Mouse (Mus musculus): Measurements from ENCODE around the gene Tmem233.

Tmem233 gene

DNA sequence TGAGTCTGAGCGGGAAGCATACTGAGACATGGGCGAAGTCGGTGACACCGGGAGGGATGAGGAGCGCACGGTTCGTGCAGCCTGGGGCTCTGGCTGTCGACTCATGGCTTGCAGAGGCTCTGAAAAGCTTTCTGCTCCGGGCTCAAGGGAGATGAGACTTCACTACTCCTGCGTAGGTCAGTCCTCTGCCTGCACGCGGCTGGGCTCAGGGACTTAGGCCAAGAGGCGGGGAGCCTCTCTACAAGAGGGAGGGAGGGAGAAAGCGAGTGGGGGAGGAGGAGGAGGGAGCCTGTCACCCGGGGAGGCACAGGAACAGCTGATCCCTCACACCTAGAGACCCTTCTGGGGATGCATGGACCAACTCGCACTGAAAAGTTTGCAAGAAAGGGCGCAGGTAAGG, at the start of gene Tmem233:
Tmem233 (minus strand) TSS at position 164 of the 400 bp plus-strand sequence.
- no peak for DNase-seq

DNA sequence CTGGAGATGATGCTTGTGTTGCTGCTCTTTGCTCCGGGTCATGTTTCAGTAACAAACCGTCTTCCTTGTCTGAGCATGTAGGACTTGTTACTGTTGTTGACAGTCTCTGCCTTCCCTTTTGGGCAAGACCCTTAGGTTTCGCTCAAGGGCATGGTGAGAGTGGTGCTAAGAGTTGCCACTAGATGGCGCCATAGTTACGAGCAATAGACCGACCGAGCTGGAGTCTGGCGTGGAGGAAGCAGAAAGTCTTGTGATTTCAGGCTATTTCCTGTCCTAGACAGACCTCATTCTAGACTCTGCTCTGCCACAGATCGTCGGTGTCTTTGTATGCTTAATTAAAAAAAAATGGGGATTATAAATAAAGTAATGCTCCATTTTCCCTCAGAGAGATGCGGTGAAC, 40.3 kb upstream of the Tmem233 start:
- DNase-seq: peak; percentile 84

DNA sequence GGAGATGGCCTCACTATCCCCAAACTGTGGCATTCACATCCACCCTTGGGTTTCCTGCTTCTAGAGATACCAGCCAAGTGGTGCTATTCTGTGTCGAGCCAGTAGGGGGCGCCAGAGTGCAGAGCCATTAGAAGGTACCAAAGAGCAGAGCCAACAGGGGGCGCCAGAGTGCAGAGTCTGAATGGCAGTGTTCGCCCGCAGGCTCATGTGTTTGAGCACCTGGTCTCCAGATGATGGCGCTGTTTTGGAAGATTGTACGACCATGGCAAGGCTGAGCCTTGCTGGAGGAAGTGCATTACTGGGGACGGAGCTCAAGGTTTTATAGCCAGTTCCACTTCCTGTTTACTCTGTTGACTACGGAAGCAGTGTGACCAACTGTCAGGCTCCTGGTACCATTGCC, 33.5 kb upstream of the Tmem233 start:
- DNase-seq: peak; percentile 9

DNA sequence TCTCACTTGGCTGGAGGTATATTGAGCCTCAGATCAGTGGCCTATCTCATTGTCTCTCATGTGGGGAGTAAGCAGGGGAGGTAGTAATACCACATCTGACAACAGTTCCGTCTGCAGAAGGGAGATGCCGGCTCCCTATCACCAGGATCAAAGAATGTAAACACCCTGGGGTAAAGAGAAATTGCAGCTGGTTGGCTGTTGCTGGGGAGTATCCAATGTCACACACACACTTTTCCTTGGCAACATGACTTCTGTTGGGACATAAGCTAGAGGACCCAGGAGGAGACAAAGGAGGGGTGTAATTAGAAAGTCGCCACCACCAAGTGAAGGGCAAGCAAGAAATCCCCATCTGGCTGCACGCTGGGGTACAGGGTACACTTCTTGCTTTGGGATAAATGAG, 33.1 kb upstream of the Tmem233 start:
- DNase-seq: no peak

DNA sequence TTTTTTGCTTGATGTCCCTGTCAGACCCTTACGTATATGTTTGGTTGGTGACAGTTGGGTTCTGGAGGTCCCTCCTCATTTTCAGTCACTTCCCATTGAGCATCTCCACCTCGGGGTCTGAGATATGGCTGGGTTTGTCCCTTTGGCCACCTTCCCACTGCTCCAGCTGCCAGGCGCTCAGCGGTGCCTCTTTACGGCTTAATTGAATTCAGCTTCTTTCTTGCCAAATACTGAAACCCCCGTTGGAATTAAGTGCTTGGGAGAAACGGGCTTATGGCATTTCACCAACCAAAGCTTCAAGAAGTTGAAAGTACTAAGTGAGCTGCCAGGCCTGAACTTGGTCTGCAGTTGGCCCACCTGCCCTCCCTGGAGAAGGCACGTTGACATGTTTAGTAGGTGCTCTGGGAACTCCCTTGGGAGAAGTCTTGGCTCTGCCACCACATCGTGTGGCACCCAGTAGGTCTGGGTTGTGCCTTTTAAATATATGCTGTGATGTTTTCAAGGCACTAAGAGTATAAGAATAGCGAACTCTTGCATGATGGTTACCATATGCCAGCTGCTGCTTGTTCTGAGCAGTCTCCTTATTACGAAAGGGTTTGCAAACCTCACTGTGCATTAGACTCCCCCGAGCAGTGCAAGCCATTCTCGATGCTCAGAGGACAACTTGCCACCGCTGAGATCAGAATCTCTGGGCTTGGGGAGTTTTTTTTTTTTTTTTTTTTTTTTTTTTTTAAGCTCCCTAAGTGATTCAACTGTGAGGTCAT, 32.2 kb upstream of the Tmem233 start:
- no peak for DNase-seq

DNA sequence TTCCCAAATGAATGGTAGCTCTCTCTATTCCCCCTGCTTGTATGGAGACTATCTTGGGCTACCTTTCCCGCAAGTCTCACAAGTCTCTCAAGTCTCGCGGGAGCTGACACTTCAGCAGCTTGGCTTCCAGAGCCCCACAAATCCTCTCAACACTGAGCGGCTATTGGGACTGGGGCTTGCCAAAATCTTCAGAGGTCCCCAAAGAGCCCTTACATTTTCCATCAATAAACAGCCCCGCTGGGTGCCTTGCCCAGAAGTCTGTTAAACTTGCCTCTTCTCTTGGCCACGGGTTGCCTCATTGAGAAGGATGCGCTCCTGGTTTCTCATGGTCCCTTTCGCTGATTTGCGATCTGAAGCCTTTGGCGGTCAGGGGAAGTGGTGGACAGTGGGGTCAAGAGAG, 25.6 kb upstream of the Tmem233 start:
- no peak for DNase-seq

DNA sequence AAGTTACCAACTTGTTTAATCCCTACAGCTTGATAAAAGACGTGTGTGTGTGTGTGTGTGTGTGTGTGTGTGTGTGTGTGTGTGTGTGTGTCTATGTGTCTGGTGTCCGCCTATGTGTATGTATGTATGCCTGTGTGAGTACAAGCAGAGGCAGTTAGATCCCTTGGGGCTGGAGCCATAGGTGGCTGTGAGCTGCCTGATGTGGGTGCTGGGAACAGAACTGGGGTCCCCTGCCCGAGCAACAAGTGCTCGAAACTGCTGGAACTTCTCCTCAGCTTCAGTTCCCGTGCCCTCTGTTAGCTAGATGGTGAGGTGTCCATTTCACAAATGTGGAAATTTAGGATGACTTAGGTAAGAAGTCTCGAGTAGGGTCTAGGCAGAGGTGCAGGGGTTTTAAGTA, 1.2 kb upstream of the Tmem233 start:
- no peak for DNase-seq

DNA sequence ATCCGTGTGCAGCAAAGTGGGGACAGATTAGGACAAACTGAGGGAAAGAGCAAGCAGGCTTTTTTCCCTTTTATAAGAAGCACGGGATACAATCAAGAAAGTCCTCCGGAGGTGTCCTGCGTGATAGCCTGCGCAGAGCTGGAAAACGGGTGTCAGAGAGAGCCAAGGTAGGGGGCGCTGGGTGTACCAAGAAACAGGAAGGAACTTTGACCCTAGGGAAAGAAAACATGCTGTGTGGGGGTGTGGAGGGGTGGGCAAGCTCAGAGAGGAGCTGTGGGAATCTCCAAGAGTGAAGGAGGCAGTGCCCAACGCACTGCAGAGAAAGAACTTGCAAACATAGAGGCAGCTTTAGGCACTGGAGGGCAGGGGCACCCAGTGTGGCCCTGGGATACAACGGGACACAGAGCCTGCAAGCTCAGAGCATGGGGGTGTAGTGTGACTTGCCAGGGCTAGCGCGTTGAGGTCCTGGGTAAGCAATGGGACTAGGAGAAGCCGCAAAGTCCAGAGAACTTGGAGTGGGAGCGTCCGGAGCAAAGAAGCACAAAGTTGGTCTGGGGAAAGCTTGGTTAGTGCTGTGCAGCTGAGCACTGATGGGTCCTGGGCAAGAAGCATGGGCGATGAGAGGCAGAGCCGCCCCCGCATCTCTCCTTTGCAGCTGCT, 673 bp downstream of the Tmem233 start:
- no peak for DNase-seq

DNA sequence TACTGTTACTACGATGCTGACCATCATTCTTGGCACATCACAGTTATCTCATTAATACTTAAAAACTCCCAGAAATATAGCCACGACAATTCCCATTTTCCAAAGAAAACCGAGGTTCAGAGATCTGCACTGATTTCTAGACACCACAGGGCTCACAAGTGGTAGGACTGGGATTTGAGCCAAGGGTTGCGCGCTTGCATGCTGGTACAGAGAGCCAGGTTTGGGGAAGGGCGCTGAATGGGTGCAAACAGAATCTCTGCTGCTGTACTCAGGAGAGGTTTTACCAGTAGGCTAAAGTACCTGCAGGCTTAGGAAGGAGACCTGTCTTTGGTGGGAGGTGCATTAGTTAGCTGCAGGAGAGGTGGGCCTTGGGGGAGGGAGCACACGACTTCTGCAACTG, 1.4 kb downstream of the Tmem233 start:
- no peak for DNase-seq

DNA sequence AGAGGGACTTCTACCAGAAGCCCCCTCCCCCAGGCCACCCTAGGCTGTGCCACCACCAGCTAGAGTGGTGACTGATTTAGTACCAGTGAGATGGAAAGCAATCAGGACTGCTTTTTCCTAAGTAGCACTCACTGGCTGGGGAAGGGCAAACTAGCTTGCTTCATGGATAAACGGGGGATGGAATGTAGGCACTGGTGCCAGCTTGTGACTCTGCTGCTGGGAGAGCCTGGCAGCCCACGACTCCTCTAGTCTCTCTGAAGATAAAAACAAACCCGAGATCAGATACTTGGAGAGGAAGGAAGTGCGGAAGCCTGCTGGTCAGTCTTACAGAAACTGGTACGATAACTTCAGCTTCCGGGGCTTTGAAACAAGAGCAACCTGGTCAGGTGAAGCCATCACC, 2.3 kb downstream of the Tmem233 start:
- peak; percentile 5 for DNase-seq

DNA sequence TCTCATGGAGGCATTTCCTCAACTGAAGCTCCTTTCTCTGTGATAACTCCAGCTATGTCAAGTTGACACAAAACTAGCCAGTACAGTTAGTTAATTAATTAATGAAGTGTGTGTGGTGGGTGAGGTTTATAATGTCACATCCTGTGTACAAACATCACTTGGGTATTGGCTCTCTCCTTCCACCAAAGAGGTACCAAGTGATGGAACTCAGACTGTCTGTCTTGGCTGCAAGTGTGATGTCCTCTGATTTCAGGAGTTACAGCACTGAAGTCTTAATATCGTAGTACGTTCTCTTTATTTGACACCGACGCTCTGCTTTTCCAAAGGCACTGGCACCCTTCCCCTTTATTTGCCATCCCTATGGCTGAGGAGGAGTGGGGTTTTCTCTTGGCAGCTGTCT, 13.4 kb downstream of the Tmem233 start:
- no peak for DNase-seq

DNA sequence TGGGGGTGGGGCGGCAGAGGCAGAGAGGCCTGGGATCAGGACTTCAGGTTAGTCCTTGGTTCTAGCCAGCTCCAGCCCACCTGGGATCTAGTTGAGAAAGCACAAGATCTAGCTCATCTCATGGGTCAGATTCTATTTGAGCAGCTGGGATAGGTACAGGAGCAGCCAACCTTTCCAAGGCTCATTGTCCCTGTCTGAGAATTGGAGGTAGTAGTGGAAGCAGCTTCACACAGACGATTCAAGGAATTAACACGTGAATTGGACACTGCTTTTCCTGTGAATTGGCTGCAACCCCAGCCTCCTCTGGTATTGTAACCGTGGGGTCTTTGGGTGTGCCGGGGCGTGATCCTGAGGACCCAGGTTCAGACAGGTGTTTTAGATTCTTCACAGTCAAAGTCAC, 30.2 kb downstream of the Tmem233 start:
- no peak for DNase-seq

DNA sequence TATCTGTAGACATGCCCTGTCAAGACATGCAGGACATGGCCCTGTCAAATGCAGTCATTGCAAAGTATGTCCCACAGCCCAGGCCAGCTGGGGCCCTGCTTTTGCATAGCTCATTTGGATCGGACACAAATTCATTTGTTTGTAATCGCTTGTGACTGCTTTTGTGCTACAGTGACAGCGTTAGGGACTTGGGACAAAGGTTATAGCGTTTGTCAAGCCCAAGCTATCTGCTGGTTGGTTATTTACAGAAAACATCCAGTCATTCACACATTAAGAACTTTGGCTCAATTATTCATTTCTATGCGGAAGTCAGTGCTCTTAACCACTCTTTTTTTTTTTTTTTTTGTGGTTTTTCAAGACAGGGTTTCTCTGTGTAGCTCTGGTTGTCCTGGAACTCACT, 30.9 kb downstream of the Tmem233 start:
- no peak for DNase-seq

DNA sequence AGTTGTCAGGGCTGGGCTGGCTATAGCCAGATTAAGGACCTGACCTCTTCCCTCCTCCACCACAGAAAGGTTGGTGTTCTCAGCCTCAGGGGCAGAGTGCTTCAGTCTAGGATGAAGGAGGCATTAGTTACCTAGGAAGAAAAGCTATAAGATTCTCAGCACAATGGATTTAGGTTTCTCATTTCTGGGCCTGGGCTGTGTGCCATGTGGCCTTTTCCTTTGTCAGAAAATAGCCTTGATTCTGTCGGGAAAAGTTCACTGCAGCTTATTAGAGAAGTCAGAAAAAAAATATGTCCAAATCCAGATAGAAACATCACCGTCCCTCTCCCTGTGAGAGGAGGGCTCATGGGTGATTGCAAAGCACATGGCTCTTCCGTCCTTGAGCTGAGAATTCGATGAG, 33.2 kb downstream of the Tmem233 start:
- no peak for DNase-seq

DNA sequence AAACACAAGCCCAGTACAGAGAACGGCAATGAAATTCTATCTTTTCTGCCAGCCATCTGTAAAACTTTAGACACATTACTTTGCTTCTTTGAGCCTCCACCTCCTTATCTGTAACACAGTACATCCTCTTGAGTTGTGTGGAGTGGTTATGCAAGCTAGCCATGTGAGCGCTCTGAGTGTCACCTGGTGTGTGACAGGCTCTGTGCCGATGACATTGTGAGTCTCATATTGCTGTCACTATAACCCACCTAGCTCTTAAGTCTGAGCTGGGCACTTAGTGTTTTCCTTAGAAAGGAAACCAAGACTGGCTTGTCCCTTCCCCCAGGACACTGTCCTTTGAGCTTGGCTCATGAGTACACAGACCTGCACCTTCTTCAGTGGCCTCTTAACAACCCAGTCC, 34.7 kb downstream of the Tmem233 start:
- no peak for DNase-seq

DNA sequence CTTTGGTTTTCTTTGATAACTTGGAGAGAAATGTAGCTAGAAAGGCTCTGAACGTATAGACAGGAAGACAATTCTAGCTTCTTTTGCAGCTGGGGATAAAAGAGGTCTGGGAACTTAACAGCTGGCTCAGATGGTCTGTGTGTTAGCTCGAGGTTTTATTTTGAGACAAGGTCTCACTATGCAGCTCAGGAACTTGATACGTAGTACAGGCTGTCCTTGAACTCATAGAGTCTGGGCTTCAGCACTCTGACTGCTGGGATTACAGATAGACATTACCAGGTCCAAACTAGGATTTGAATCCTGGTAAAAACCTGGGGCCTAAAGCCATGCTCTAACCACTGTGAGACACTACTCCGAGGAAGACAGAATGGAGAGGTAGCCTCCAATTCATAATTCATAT, 36.8 kb downstream of the Tmem233 start:
- DNase-seq: no peak

DNA sequence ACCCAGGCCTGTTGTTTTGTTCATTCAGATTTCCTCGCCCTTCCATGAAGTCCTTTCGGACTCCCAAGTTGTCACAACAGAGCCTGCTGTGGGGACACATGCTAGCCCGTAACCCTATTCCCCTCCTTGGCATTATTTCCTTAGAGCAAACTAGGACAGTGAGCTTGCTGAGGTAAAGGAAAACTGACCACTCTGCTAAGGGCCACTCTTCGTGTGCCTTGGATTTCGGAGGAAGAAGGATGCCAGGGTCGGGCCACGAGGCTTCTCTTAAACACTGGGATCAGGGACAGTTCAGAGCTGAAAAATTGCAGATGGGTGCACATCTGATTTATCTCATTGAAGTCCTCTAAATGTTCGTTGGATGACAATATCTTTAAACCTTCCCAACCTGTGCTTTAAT, 37.5 kb downstream of the Tmem233 start:
- DNase-seq: no peak

DNA sequence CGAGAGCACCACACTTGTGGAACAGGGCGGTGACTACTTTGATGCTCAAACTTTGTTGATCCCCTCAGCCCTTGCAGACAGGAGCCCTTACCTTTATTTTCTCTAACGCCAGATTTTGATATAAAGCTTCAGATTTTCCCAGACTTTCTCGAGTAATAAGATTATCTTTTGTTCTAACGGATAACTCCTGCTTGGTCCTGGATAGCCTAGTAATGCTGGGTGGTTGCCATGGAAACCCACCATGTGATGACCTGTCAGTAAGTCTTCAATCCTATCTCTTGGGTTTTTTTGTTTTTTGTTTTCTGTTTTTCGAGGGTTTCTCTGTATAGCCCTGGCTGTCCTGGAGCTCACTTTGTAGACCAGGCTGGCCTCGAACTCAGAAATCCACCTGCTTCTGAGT, 40.8 kb downstream of the Tmem233 start:
- no peak for DNase-seq

DNA sequence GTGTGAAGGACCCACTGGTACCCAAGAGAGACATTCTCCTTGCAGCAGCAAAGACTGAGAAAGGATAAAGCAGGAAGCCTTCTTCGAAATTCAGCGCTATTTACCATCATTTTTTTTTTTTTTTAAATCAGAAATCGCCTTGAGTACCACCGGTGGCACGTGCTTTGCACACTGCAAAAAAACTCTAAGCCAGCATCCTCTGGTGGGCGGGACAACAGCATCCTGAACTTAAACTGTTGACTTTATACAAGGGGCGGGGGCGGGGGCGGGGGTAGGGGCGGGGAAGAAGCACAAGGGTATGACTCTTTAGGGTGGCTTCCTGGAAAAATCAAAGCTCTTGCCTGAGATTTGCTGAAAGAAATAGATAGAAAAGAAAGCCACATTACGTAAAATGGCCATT, 43.3 kb downstream of the Tmem233 start:
- no peak for DNase-seq

DNA sequence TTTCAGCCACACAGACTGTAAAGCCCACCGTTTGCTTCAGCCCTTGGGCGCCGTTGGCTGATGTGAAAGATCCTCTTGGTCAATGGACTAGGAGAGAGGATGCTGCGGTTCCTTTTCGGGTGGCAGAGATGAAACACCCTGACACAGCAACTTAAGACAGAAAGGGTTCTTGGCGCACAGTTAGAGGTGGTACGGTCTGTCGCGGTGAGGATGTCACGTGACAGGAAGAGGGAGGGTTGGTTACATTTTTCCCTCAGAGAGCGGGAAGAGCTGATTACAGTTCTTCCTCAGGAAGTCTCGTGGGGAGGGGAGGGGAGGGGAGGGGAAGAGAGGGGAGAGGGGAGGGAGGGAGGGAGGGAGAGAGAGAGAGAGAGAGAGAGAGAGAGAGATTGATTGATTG, 45.3 kb downstream of the Tmem233 start:
- DNase-seq: no peak

DNA sequence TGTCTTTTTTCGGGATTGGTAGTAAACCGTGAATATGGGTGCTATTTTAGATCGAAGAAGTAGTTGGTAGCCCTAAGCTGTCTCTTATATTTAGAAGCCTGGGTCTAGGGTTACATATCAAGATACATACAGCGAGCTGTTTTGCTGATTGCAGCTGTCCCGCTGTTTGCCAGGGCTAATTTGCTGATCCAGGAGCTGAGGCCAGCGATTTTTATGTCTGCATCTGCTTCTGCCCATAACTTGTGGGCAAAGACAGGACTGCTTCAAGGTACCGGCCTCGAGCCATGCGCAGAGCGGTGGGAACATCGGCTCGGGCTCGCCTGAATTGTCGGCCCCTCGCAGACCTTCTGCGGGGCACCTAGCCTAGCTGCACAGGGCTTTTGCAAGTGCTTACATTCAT, 46.6 kb downstream of the Tmem233 start:
- DNase-seq: no peak

DNA sequence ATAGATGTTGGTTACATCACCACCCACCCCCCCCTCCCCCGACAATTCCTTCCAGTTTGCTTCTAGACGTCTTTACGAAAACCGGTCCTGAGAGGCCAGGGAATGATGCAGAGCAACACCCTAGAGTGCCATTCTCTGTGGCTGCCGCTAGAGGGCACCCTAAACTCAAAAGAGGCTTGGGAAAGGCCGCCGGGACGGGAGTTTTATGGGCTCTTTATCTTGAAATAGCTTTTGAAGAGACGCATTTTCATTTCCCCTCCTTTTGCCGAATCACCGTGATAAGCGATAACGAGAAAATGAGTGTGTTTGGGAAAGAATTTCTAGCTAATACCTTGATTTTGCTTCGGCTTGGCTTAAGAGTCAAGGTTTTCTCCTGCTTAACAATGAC, 51.9 kb downstream of the Tmem233 start:
- peak; percentile 60 for DNase-seq

DNA sequence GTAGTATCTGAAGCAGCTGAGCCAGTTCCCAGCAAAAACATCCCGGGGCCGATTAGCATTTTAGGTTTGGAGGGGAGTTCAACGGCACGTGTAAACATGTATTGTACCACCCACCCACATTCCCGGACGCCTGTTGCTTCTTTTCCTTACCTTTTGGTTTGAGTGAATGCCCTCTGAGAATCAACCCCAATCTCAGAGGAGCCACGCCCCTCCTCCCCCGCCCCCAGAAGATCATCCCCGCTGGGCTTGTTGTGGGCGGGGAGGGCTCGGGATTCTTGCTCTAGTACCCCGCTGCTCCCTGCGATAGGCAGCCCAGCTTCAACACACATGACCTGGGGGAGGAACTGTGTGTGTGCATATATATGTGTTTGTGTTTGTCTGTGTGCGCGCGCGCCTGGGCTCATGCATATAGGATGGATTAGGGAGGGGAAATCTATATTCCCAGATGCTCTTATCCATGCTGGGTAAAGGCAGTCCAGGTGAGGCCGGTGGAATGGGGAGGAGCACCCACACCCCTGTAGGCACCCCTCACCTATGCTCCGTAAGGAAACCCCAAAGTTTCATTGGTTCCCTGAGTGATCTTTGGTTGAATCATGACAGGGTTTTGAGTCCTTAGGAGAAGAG, 52.4 kb downstream of the Tmem233 start:
- no peak for DNase-seq

DNA sequence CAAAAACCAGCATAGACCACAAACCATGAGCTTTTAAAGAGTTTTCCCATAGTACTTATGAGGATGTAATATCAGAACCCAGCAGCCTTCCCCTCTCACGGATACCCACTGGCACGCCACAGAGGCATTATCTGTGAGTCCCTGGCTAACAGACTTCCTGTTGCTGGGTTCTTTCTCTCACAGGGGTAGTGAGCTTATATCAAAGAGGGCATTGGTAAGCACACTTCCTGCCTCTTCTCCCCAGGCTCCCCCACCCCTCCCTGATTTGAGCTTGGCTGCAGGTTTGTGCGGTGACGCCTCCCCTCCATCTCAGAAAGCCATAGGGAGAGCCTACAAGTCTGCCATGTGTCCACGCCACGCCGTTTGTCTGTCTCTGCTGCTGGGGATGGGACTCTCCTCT, 54.0 kb downstream of the Tmem233 start:
- DNase-seq: no peak

Measured in right cerebral cortex, adult 18-20 months (tissue).